Mouse (Mus musculus) E14TG2a.4 (cell line): ENCODE data around the gene Mdh2.

Source experiments
- CTCF ChIP-seq: conservative IDR thresholded peaks from 2 replicates; pipeline ENCODE4 v1.5.1; 2014; ENCODE audit warnings: low read length
- NANOG ChIP-seq: IDR thresholded peaks from 2 replicates; pipeline ENCODE4 v1.6.1; 2014; ENCODE audit warnings: borderline replicate concordance, low read length, mixed read lengths
- POU5F1 ChIP-seq: IDR thresholded peaks from 2 replicates; pipeline ENCODE4 v1.6.1; 2014; ENCODE audit warnings: low read length, borderline replicate concordance

DNA sequence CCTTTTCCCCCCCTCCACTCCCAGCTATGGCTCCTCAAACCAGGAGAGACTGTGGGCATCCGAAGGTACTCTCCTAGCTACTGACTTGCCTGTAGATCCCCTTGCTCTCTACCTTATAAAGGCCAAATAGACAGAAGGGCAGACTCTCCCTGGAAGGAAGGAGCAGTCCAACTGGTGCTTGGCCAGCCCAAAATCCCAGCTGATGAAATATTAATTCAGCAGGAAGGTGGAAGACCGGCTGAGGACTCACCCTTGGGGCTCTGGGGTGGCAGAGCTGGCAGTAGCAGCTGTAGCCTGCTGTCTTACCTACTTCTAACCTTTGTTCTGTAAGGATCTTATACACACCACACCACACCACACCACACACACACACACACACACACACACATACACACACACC lies 26.5 kb downstream of the Mdh2 start:
- TF ChIP-seq CTCF (no peak), POU5F1 (no peak), NANOG (no peak)
